Mouse (Mus musculus) forebrain, embryonic 14.5 days (tissue): ENCODE results near the gene Polr1c. TPM values are rescaled to one million over a fixed set of nuclear protein-coding genes. Genes with fewer than 3 reads are reported as not detected.

Experiments
- ATAC-seq: fragments of 200-750 bp; cut with Nextera tagmentation; 2 replicates; pipeline ENCODE4 v1.8.0; 2017; ENCODE audit warnings: mild to moderate bottlenecking, moderate library complexity
- DNase-seq: peaks from one replicate; pipeline ENCODE4 v3.0.0-alpha.2; 2015; ENCODE audit warnings: low spot score
- H3K27ac ChIP-seq: fragments of 300-500 bp; sonication (generic); 2 replicates; pipeline ENCODE4 v1.5.1; 2014; ENCODE audit warnings: low read depth, mild to moderate bottlenecking, control low read depth, low read length, moderate library complexity
- H3K27me3 ChIP-seq: fragments of 300-500 bp; sonication (generic); replicated peaks from 2 replicates; pipeline ENCODE4 v1.6.1; 2014; ENCODE audit warnings: low read length, control low read depth, mixed read lengths; ENCODE audit not compliant: control insufficient read depth, insufficient read depth
- H3K36me3 ChIP-seq: fragments of 300-500 bp; sonication (generic); 2 replicates; pipeline ENCODE4 v1.6.1; 2014; ENCODE audit warnings: low read length, control low read depth; ENCODE audit not compliant: control insufficient read depth, insufficient read depth
- H3K4me1 ChIP-seq: fragments of 300-500 bp; sonication (generic); 2 replicates; pipeline ENCODE4 v1.6.1; 2014; ENCODE audit warnings: antibody characterized with exemption, low read length, control low read depth; ENCODE audit not compliant: control insufficient read depth, insufficient read depth
- H3K4me2 ChIP-seq: fragments of 300-500 bp; sonication (generic); 2 replicates; pipeline ENCODE4 v1.6.1; 2014; ENCODE audit warnings: mild to moderate bottlenecking, control low read depth, low read length
- H3K4me3 ChIP-seq: fragments of 300-500 bp; sonication (generic); 2 replicates; pipeline ENCODE4 v1.5.1; 2014; ENCODE audit warnings: low read depth, low read length, control low read depth
- H3K9ac ChIP-seq: fragments of 300-500 bp; sonication (generic); 2 replicates; pipeline ENCODE4 v1.6.1; 2014; ENCODE audit warnings: mild to moderate bottlenecking, low read length, control low read depth, moderate library complexity
- H3K9me3 ChIP-seq: fragments of 300-500 bp; sonication (generic); replicated peaks from 2 replicates; pipeline ENCODE4 v1.6.1; 2016; ENCODE audit warnings: low read length, control low read depth, mixed read lengths; ENCODE audit not compliant: control insufficient read depth
- WGBS: fragments of 180-500 bp; shearing (Covaris S2); extraction: QIAGEN DNeasy Blood & Tissue Kit; methylation state at CpG from one replicate; pipeline ENCODE4 v1.1.7; 2014; 5-methylcytosine and 5-hydroxymethylcytosine counted together
- polyA plus RNA-seq: library from polyadenylated mRNA; unstranded; fragments of >200 nt; fragmentation: Nextera tagmentation; extraction: Ambion mirVana; gene quantifications from 2 replicates; pipeline ENCODE4 v1.2.1, GENCODE M21; 2014

The Polr1c gene
- polyA plus RNA-seq, 1 experiment from 2014 or later: 106 TPM

DNA sequence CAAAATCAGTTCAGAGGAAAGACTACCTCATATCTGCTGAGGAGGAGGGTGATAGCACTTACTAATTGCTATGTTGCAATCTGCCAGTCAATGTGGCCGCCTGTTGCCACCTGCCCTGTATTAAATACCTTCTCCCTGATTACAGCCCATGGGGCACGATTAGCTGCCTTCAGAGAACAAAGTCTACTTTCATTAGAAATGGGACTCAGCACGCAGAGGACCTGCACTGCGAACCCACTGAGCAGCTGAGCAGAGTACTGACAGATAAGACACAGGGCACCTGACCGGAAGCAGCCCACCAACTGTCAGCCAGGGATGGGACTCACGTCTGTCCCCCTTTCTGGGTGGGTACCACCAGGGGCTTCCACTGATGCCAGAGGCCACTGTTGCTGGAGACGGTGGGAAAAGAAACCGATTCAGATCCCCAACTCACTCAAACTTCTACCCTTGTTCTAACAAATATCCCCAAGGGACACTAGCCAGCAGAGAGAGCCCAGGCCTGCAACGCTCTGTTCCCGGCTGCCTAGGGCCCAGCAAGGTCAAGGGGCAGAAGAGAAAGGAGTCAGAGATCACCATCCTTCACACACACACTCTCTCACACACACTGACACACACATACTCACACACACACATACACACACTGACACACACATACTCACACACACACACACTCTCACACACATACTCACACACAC, 20.3 kb upstream of the Polr1c start:
- no peaks in the 10 kb centered on the region for H3K9me3 ChIP-seq
- no peaks in the 10 kb centered on the region for H3K4me1 ChIP-seq
- peaks cover 40% of the 10 kb centered on the region for H3K36me3 ChIP-seq
- no peak overlapping the region for H3K27ac ChIP-seq
- H3K4me2 ChIP-seq: no peak overlapping the region
- H3K27me3 ChIP-seq: no peaks in the 10 kb centered on the region
- DNase-seq: no peak
- 84% methylated on average over 10 of the region's 10 CpGs for WGBS
- H3K9ac ChIP-seq: no peak overlapping the region
- H3K4me3 ChIP-seq: no peak overlapping the region
- ATAC-seq: no peak

DNA sequence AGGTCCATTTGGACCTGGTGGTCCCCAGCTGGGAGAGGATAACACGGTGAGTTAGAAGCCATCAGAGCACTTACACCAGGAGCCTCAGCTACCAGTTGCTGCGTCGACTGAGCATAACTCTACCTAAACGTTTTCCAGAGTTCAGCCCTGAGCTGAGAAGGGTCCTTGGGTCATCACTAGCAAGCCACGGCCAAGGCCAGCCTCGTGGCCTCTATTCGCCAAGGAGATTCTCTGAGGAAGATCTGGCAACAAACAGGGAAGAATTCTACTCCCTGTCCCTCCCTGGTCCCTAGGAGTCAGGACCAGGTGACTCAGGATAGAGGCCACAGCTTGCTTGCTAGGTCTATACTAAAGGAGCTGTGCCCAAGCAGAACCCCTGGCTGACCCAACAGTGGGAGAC, 19.7 kb upstream of the Polr1c start:
- WGBS: 88% methylated on average over 7 of the region's 7 CpGs

DNA sequence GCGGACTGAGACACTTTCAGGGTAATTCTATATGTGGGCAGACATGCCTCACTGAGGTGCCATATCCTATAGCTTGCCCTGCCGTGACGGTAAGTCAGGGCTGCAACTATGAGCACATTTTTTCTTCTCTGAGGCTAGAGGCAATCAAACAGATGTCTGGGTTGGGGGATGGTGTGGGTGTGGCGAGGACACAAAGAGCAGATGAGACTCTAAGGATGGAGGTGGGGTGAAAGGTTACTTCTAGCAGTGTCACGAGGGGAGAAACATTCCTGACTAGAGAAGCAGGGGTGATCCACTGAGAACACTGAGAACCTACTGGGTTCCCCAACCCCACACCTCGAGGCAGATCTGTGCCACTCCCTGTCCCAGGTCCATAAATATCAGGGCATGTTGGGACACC, 19.1 kb upstream of the Polr1c start:
- Histone ChIP-seq H3K4me2 (no peak overlapping the region), H3K27me3 (no peaks in the 10 kb centered on the region), H3K9me3 (no peaks in the 10 kb centered on the region), H3K4me1 (no peaks in the 10 kb centered on the region), H3K4me3 (no peak overlapping the region), H3K27ac (no peak overlapping the region), H3K9ac (no peak overlapping the region), H3K36me3 (peaks cover 49% of the 10 kb centered on the region)
- DNase-seq (no peak), ATAC-seq (no peak)
- 85% methylated on average over 6 of the region's 6 CpGs for WGBS

More for the DNA sequence above, 19.7 kb upstream of the Polr1c start:
- ATAC-seq (no peak), DNase-seq (no peak)
- no peak overlapping the region for H3K27ac ChIP-seq
- H3K9me3 ChIP-seq: no peaks in the 10 kb centered on the region
- H3K4me1 ChIP-seq: no peaks in the 10 kb centered on the region
- H3K27me3 ChIP-seq: no peaks in the 10 kb centered on the region
- H3K4me2 ChIP-seq: no peak overlapping the region
- no peak overlapping the region for H3K4me3 ChIP-seq
- no peak overlapping the region for H3K9ac ChIP-seq
- peaks cover 47% of the 10 kb centered on the region for H3K36me3 ChIP-seq

DNA sequence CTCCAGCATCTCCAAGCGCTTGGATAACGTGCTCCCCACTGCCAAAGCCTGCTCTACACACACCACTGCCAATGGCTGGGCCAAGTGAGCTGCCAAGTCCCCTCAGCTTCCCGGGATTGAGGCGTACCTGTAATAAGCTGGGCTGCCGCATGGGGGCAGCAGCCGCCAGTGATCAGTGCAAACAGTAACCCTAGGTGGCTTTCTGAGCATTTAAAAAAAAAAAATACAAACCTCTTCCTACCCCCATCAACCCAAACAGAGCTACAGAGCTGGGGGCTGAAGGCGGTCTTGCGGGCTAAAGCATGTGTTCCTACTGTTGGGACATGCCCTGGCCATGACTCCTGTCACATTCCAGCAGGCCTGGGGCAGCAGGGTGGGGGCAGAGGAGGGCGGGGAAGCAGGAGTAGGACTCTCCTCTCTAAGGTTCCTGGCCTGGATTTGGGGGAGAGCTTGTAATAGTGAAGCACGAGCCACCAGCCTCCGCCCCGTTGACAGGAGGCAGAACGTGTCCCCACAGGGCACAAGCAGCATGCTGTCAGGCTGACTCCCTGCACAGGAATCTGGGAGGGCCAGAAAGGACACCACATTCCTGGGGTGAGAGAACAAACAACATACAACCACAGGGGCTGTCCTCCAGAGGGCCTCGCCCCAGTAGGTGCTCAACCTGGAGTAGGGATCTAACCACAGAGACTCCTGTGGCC, 18.2 kb upstream of the Polr1c start:
- H3K27me3 ChIP-seq: no peaks in the 10 kb centered on the region
- H3K36me3 ChIP-seq: peaks cover 50% of the 10 kb centered on the region
- H3K4me2 ChIP-seq: no peak overlapping the region
- H3K9me3 ChIP-seq: no peaks in the 10 kb centered on the region
- H3K4me1 ChIP-seq: no peaks in the 10 kb centered on the region
- ATAC-seq (peak; percentile 74), DNase-seq (peak; percentile 87)
- no peak overlapping the region for H3K9ac ChIP-seq
- no peak overlapping the region for H3K27ac ChIP-seq
- no peak overlapping the region for H3K4me3 ChIP-seq
- WGBS: 28% methylated on average over 14 of the region's 14 CpGs

DNA sequence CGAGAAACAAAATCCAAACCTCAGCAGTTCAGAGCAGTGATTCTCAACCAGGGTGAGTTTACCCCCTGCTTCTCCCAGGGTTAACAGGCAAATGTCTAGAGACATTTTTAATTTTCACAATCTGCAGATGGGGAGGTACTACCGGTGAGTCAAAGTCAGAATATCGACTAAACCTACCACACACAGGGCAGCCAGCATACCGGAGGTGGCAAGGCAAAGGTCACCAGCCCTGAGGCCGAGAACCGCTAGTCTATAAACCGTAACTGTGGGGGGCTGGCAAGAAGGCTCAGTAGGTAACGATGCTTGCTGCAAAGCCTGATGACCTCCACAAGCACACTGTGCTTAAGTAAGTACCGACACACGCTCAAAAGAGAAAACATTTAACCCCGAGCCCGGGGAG, 17.6 kb upstream of the Polr1c start:
- 86% methylated on average over 12 of the region's 12 CpGs for WGBS
- H3K36me3 ChIP-seq: peaks cover 50% of the 10 kb centered on the region
- ATAC-seq (peak; percentile 13; the same call in 1 of the 2 replicates), DNase-seq (no peak)
- H3K4me1 ChIP-seq: no peaks in the 10 kb centered on the region
- no peak overlapping the region for H3K4me3 ChIP-seq
- H3K27me3 ChIP-seq: no peaks in the 10 kb centered on the region
- H3K27ac ChIP-seq: no peak overlapping the region
- H3K4me2 ChIP-seq: no peak overlapping the region
- H3K9me3 ChIP-seq: no peaks in the 10 kb centered on the region
- H3K9ac ChIP-seq: no peak overlapping the region

DNA sequence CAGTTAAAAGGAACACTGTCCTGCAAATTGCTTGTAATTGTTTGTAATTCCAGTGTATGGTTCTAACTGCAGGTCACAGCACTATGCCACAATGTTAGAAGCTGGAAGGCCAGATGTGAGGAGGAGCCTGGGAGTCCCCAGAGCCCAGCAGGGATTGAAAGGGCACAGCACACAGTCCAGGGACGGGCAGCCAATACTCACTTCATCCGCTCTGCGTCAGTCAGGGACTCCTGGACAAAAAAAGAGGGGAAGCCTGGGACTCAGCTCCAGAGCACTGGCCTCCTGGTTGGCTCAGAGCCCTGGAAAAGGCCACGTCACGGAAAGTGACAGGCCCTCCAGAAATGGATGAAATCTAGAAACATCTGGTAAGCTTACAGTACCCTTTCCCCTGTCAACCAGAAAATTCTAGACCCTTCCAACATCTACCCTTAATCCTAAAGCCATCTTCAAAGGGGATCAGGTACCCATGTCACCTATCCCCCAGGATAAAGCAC, 14.4 kb upstream of the Polr1c start:
- 94% methylated on average over 5 of the region's 5 CpGs for WGBS
- Histone ChIP-seq H3K27me3 (no peaks in the 10 kb centered on the region), H3K4me1 (no peaks in the 10 kb centered on the region), H3K27ac (no peak overlapping the region), H3K4me3 (no peak overlapping the region), H3K9me3 (no peaks in the 10 kb centered on the region), H3K36me3 (peaks cover 77% of the 10 kb centered on the region), H3K9ac (no peak overlapping the region), H3K4me2 (no peak overlapping the region)
- DNase-seq (no peak), ATAC-seq (no peak)

DNA sequence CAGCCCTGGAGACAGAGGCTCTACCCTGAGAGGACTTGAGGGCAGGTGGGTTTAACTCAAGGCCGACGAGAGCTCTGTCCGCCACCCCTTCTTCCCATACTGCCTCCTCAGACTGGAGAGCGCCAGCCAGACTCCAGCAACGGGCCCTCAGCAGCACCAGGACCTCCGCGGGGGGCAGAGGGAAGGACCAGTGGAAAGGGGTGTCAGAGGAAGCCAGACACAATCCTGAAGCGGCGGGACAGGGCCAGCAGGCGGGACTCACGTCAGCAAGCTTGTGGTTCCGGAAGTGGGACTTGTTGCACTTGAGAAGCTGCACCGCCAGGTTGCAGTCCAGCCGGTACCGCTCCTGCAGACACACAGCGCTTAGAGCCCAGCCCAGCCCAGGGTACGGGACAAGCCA, 11.8 kb upstream of the Polr1c start:
- H3K4me2 ChIP-seq: no peak overlapping the region
- ATAC-seq: no peak

DNA sequence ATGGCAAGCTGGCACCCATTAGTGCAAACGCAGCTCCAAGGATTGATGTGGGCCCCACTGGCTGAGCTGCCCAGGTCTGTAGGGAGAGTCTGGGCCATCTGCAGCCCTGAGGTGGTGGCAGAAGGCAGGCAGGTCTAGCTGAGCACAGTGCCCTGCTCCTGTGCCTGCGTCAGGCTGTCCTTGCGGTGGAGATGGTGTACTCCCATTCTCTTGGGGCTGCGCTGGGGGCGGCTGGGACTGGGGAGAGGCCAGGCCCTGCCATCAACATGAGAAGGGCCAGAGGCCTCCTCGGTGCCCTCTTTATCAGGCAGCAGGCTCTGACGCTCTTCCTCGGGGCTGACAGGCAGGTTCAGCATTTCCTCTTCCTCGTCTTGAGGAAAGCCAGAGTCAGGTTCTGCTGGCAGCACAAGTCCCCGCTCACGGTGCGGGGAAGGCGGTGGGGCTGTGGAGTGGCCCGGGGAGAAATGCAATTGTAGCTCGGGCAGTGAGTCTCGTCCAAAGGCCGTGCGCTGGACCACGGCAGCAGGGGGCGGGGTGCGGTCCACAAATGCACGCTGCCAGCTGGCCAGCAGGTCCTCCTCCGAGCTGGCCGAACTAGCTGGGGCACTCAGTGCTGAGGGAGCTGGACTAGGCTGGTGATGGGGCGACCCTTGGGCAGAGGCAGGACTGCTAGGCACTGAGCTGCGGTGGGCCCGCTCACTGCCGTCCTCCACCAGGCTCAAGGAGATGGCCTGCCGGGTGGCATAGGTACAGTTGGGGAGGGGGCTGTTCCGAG, 10.6 kb upstream of the Polr1c start:
- Histone ChIP-seq H3K4me3 (no peak overlapping the region), H3K4me1 (peaks cover 7% of the 10 kb centered on the region), H3K9ac (no peak overlapping the region), H3K36me3 (peaks cover 63% of the 10 kb centered on the region), H3K4me2 (no peak overlapping the region), H3K27ac (no peak overlapping the region), H3K27me3 (0 out of 2 replicates have a peak, but pooled peaks cover 7% of the 10 kb centered on the region), H3K9me3 (no peaks in the 10 kb centered on the region)
- DNase-seq: no peak
- ATAC-seq: no peak
- 87% methylated on average over 30 of the region's 30 CpGs for whole genome bisulfite sequencing

More for the DNA sequence above, 11.8 kb upstream of the Polr1c start:
- WGBS: 94% methylated on average over 17 of the region's 17 CpGs
- DNase-seq: no peak
- Histone ChIP-seq H3K27me3 (0 out of 2 replicates have a peak, but pooled peaks cover 7% of the 10 kb centered on the region), H3K9me3 (no peaks in the 10 kb centered on the region), H3K4me3 (no peak overlapping the region), H3K9ac (no peak overlapping the region), H3K4me1 (peaks cover 6% of the 10 kb centered on the region; the same call in 1 of the 2 replicates), H3K27ac (no peak overlapping the region), H3K36me3 (peaks cover 74% of the 10 kb centered on the region)
